Mouse (Mus musculus) Muller cell, postnatal 12 days (primary cell): Measurements from ENCODE around the gene Notum.
"Not testable (repeated sequence)": the region's sequence is repeated elsewhere in the genome, so short reads cannot be mapped to it uniquely, and the experiment has no call there.

Experiments
- DNase-seq: peaks from one replicate; pipeline ENCODE4 v3.0.0-alpha.2; 2015; ENCODE audit errors: inconsistent ontology term

Gene Notum

DNA sequence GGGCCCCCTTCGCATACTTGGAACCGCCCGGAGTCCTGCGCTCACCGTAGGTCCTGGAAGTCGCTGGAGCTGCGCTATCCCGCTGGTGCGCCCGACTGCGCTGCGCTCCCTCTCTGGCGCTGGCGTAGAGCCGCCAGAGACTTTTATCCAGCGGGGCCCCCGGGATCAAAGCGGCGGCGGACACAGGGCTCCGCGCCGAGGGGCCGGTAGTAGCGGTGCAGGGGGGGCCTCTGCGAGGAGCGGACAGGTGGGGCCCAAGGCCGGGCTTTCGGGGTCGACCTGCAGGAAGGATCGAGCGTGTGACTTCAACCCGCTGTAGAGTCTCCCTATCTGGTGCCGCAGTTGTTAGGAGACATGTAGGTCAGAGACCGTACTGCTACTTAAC is at the start of gene Notum:
Notum (minus strand) TSS at position 100 of the 385 bp plus-strand sequence.
- DNase-seq, result no peak

DNA sequence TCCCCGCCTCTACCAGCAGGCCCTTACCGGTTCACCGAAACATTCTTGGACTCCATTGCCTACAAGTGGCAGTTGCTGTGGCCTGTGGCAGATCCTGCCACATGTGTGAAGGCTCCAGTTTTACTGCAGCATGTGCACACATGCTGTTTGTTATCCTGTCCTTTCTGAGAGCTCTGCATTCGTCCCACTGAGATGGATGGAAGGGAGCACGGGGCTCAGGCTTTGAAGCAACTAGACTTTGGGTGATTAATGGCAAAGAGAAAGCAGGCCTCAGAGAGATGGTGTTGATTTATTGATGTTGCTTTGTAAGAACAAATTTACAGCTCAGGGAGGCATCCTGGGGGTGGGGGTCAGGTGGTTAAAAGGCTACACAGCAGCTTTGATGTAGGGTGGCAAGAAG is 49.7 kb upstream of the Notum start:
- no peak for DNase-seq

DNA sequence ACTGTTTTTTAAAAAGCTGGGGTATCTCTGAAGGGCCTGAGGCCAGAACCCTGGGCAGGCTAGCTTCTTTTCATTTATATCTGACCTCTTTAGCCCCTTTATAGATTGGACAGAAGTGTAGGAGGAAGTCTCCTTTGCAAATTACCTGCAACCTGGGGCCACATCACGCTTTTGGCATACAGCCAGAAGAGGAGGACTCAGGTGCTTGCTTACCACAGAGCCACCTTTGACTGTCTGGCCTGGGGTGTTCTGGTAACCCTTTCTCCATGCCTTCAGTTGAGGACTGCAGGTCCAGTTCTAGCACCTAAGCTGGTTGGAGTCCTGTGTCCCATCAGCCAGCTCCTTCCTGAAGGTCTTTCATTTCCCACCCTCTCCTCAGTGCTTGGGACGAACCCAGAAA is 48.6 kb upstream of the Notum start:
- no peak for DNase-seq

DNA sequence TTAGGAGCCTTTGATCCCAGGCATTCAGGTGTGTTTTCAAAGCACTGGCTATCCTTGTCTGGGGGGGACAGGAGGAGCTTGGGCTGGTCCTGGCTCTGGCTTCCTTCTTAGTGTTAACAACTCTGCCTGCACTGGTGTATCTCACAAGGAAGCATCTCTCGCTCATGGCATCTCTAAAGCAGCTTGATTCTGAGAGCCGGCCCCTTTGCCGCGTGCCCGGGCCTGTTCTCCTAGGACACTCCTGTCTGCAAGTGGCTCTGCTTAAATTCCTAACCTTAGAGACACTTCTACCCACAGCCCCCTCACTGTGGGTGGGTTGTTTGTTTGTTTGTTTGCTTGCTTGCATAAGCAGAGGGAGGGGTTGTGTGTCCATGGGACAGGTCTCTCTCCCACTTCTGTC is 47.0 kb upstream of the Notum start:
- no peak for DNase-seq

DNA sequence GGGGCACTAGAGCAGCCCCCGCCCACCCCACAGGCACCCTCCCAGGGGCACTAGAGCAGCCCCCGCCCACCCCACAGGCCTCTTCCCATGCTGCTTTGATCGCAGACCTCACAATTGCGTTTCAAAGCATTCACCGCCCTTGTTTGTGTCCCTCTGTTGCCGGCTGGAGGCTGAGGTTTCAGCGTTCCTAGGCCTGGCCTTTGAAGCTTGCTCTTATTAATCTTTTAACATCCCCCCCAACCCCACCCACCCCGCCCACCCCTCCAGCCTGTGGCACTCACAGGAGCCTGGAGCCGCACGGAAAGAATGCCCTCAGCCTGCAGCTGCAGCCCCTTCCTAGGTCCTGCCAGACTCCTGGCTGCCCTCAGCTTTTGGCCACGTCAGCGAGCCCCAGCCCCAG is 46.2 kb upstream of the Notum start:
- no peak for DNase-seq

DNA sequence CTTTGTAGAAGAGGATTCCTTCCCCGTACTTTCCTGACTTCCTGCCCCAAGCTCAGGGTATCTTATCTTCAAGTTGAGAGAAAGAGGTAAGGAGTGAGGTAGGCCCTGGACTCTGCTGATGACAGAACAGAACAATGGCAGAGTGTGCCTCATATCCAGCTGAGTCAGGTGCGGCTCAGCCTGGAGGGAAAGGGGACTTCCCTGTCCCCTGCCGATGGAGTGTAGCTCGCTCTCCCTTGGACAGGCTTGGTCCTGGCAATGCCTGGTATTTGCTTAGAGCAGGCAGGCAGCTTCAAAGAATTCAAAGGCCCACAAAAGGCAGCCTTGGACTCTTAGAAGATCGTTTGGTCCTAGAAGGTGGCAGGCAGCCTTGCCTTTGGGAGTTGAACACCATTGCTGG is 45.1 kb upstream of the Notum start:
- no peak for DNase-seq

DNA sequence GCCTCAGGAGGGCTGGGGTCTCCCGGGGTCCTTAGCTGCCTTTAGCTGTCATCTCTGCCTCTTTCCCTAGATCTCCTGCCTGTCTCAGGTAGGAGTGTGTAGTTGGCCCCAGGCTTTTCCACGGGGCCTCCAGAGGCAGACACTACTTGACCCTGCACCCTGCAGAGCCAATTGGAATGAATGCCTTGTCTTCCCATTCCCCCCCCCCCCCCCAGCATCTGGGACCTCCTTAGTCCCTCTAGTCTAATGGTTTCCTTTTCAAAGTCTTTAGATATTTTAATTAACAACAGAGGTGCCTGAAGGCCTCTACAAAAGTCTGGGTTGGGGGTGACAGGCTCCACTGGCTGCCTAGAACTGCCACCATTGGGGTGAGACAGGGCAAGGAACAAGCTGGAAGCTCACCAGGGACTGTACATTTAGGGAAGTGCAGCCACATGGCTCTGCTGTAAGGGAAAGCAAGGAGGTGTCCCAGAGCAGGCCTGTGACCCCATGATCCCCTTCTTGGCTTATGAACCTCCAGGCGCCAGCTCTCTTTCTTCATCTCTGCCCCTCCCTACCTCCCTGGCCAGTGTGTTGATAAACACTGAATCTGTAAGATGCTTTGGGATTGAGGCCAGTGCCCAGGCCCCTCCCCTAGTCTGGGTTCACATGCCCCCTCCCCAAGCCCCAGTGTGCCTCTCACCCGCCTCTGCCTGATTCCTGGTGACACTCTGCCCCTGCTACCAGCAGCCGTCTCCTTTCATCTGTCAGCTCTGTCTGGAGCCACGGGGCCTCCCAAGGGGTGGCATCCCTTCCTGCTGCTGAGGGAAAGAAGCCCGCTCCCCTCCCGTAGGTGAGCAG is 43.7 kb upstream of the Notum start:
- no peak for DNase-seq

DNA sequence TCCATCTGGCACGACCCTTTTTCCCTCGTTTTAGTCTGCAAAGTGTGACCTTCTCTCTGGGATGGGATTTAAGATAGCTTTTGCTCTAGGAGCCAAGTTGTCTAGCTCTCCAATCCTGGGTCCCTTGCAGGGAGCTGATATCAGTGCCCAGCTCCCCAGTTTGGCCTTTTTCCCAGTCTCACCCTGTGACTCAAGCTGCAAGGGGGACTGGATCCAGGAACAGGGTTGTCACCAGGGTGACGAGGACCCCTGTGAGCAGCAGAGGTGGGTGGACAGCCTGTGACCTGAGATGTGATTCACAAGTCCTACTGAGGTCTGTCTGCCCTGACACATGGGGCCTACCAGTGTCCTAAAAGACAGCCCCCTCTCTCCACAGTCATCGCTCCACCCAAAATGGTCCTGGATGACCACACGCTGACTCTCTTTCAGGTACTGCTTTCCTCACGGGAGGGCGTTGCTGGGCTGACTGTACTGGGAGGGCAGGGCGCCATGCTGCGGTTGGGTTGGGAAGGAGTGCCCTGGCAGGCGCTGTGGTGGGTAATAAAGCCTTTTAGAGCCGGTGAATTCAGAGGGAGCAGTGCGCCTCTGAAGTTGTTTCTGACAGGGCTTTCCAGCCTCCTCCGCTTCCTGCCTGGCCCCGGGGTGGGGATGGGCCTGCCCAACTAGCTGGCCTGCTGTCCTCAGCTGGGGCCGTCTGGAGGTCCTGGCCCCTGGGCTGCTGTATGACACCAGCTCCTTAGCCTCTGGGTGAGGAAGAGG is 42.9 kb upstream of the Notum start:
- peak; percentile 62 for DNase-seq

DNA sequence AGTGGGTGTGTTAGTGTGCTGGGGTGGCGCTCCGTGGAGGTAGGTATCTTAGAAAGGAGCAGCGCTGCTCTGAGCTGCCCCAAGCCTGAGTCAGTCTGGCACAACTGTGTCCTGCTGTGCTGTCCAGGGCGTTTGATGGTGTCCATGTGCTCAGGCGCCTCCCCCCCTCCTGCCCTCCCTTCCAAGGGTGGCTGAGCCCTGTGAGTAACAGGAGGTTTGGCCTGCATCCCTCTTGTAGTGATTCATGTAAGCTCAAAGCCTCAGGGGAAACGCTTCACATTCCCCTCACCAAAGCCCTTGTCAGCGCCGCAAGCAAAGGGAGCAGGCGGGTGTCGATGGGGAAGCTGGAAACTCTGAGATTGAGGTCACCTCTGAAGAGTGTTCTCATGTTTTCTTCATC is 36.8 kb upstream of the Notum start:
- peak; percentile 99 for DNase-seq

DNA sequence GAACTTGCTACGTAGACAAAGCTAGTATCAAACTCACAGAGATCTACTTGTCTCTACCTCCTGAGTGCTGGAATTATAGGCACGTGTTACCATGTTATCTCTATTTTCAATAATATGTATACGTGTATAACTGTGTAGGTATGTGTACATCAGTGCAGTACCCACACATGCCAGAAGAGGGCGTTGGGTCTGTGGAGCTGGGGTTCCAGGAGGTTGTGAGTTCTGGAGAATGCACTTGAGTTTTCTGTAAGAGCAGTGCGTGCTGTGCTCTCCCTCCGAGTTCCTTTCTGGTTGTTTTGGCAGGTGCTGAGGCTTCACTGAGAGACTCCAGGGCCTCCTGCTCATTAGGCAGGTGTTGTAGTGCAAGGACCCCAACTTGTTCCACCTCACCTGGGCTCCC is 35.6 kb upstream of the Notum start:
- DNase-seq, result no peak

DNA sequence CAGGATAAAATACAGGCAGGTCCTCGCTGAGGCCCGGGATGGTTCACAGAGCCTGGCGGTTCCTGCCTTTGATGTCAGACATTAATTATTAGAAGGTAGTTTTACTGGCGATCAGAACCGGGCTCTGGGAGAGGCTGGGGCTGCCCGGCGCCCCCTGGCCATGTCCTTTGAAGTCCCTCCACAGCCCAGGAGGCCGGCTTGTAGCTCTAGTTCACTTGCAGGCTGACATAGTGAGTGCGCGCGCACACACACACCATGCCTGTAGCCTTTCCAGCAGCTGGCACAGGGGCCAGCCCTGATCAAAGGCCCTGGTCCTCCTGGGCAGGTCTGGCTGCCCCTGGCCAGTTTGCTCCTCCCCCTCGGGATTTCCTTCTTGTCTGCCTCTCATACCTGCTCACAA is 34.7 kb upstream of the Notum start:
- DNase-seq, result no peak

DNA sequence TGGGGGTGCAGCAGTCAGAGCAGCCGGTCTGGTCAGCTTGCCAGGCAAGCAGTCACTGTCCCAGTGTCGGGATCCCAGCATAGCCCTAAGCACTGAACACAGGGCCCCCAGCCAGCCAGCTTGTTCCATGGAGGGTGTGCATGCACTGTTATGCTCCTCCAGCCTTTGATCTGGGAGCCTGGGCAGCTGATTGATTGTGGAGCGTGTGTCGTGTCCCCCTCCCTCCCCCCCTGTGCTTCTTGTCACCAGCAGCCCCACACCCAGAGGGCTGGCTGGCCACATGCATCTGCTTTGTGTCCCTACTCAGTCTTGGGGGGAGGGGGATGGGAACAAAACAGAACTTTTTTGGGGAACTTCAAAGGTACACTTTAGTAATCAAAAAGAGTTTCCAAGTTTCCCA is 34.2 kb upstream of the Notum start:
- DNase-seq, result peak; percentile 74

DNA sequence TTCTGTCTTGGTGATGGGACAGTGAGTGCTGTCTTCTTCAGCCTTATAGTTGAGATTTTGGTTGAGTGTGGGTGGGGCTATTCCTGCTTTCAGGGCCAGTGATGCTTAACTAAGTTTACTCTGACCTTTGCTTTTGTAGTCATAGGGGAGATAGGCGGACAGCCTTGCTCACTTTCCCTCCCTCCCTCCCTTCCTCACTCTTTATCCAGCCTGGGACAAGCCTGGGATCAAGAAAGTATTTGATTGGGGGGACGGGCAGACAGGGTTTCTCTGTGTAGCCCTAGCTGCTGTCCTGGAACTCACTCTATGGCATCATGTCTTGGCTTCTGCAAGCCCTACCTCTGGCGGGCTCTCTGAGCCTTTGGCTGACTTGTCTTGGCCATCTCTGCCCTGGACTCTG is 32.5 kb upstream of the Notum start:
- DNase-seq, result no peak

DNA sequence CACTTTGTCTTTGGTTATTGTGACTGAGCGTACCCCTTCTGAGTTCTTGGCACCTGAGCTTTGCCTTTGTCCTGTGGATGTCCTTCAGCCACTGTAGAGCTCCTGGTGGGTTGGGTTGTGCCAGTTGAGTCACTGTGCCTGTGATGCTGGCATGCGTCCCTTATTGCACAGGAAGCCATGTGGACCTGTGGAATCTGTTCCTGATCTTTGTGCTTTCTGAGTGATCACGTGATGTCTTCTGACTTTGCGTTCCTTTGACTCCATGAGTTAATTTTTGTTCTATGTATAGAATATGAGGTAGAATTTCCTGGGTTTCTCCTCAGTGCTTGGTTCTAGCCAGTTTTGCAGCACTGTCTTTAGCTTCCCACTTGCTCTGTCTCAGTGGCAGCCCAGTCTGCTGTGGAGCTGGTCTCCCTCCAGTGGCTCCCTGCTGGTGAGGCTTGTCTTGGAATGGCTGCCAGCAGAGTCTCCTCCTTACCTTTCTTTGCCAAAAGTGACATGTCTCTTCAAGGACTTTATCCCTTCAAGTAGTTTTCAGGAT is 31.6 kb upstream of the Notum start:
- no peak for DNase-seq

DNA sequence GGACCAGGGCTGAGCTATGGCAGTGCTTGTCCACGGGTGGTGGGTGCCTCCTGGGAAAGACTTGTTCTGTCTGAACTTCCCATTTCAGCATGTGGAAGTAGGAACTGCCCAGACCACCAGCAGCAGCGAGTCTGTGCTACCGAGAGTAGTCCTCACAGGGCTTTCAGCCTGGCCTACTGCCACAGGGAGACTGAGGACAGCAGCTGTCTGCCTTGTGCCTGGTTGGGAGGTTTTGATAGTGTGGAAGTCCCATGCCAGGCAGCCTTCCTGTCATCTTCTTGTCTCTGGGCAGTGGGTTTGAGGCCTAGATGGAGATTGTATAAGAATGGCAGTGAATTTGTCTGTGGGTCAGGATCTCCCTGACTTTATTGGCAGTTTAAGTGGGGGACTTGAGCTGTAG is 28.4 kb upstream of the Notum start:
- no peak for DNase-seq

DNA sequence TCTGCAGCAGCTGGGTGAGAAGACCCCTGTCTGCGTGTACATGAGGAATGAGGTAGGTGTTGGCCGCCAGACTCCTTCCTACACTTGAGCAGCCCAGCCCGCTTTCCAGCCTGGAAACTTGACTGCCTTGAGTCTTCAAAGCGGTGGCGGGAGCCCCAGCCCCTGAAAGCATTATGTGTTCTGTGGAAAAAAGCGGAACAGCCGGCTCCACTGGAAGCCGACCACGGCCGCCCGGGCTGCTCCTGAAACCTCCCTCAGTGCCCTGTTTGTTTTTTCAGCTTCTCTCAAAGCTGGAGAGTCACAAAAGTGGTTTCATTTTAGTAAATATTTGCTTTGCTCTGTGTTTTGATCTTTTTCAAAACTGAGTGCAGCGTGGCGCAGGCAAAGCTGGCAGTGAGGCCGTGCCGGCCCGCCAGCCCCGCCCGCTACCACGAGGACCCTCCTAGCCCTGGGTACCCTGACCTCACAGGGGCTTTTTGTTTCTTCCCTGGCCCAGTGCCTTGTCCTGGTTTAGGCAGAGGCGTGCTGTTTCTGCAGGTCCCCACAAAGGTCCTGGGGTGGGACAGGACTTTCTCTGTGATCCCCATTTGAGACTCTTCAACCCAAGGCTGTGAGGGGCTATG is 25.8 kb upstream of the Notum start:
- no peak for DNase-seq

DNA sequence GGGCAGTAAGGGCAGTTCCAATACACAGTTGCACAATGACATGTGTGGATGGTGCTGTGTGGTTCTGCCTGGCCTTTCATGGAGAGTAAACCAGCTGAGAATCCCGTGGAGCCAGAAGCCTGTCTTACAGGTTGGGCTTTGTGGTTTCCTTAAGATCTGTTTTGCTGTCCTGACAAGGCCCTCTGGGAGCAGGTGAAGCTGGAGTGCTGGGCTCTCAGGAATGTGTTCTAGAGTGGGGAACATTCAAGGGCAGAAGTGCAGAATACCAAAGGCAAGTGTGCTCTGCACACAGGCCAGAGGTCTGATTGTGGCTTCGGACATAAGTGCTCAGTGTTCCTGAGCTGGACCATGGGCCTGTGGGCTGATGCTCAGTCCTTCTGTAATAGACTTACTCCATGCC is 23.7 kb upstream of the Notum start:
- DNase-seq, result no peak

DNA sequence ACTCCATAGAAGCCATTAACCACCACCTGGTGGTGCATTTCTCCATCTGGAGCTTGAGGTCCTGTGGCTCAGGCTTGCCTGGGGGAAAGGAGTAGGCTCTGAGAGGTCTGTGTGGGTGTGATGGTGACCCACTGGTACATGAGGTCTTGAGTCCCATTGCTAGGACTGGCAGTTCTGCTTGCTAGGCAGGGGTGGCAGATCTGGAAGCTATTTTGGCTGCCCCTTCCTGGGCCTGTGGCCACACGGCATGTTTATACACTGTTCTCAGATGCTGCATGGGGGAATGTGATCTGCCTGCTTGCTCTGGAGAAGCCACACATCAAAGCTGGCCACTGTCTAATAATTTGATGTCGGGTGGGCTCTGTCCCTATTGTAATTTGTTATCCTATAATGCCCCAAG is 23.1 kb upstream of the Notum start:
- no peak for DNase-seq

DNA sequence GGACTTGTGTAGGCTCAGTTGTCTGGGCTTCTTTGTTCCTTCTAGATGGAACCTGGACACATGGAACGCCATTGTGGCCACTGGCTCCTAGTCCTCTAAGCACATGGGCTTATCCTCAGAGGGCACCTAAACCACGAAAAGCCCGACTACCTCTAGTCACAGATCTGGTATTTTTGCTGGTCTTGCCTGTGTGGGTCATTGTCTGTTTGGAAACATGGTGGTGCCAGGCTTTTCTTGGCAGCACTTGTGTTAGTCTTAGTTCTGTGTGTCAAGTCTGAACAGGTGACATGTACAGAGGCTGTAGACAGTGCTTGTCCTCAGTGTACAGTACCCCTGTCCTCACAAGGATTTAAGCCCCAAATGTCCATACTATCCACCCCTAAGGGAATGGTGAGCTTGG is 22.6 kb upstream of the Notum start:
- DNase-seq, result no peak

DNA sequence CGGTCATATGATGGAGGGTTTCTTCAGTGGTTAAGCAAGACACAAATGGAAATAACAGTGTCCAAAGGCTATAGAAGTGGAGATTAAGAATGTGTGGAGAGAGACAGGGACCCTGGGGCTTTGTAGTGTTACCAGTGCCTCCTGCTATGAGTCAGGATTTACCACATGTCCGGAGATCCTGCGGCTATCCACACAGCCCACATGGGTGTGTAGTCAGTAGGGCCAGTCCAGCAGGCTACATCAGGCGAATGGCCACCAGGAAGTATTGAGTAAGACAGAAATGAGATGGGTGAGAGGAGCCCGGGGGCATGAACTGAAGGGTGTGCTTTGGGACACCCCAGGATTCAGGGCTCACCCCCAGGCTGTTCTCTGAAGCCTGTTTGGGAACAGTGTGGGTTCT is 21.7 kb upstream of the Notum start:
- no peak for DNase-seq

DNA sequence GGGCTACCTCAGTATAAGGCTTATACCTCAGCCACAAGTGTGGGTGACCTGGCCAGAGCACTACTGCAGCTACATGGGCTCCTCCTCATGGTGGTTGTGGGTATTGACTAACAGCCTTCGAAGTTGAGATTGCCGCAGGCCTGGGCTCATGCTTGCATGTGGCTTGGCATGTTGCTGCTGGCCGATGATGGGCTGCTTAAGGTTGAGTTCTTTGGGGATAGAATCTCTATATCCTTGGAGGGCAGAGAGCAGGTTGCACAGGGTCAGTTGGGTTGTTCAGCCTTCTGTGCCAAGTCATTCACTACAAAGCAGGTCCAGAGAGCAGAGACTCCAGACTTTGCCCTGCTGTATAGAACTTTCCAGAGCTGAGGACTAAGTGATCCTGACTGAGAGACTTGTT is 18.9 kb upstream of the Notum start:
- no peak for DNase-seq

DNA sequence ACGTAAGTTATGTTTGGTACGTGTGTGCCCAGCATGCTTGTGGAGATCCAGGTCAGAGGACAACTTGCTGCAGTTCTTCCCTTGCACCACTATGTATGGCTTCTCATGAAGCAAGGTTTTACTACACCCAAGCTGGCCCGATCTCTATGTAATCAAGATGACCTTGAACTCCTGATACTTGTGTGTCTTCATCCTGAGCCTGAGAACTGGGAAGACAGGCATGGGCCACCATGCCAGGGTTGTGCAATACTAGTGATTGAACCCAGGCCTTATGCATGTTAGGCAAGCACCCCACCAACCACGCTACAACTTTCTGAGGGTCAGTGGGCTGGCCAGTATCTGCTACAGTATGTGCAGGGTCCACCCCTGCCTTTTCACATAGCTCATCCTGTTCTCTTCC is 16.0 kb upstream of the Notum start:
- no peak for DNase-seq

DNA sequence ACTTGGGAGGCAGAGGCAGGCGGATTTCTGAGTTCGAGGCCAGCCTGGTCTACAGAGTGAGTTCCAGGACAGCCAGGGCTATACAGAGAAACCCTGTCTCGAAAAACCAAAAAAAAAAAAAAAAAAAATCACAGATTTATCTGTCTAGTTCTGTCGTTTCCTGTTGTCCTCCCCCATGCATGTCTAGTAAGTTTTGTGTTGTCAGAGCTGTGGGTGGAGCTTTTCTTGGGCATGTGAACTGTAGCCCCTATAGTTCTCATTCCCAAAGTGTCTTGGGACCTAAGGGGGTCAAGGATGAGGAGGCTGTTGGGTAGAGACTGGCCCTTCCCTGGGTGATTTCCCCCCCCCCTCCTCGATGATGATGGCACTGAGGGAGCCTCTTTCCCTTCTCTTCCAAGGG is 14.9 kb upstream of the Notum start:
- not testable (repeated sequence) for DNase-seq
